Mouse (Mus musculus) heart, postnatal 10 days (tissue): ENCODE data around the gene Olfr213. TPM values are rescaled to one million over a fixed set of nuclear protein-coding genes. Genes with fewer than 3 reads are reported as not detected.
"Not testable (repeated sequence)": the region's sequence is repeated elsewhere in the genome, so short reads cannot be mapped to it uniquely, and the experiment has no call there.

ENCODE experiments used
- DNase-seq, 2 experiments: peaks; one replicate each; pipeline ENCODE4 v3.0.0; 2021
- intact Hi-C: fragments of 180-260 bp; cut with DNase I; formaldehyde crosslinking; loops from one replicate; pipeline ENCODE4 v1.15.1; 2025
- total RNA-seq, 2 experiments: library from RNA; stranded (reverse); gene quantifications; 2 replicates each; pipeline ENCODE4 v1.2.3; 2021

Olfr213 gene
- not detected for total RNA-seq

- intact Hi-C loops = no loop called here
- DNase-seq = no peak
Observed at GRCm38 (mm10) chr6:116538156-116538555, at the start of gene Olfr213. Gene Olfr213, plus strand, starts transcription at chr6:116538456.

DNA sequence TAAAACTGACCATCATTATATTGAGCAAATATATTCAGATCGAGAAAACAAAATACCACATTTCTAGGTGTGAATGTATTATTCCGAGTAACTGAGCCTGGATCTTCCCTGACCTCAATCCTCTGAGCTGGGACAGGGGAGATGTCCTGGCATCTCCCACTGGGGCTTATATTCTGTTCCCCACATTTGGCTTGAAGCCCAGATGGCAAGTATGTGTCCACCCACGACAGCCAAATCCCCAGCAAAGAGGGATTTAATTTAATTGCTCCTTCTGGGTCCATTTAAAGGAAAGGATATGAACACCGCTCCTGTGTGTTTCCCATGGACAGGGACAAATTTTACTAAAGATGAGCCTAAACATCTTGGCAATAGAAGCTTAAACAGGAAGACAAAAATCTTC lies 49.5 kb upstream of the Olfr213 start, which contains the start of gene Olfr211:
Olfr211 (plus strand) TSS at position 301 of the 400 bp plus-strand sequence.
- DNase-seq = no peak
- intact Hi-C loops = no loop called here

DNA sequence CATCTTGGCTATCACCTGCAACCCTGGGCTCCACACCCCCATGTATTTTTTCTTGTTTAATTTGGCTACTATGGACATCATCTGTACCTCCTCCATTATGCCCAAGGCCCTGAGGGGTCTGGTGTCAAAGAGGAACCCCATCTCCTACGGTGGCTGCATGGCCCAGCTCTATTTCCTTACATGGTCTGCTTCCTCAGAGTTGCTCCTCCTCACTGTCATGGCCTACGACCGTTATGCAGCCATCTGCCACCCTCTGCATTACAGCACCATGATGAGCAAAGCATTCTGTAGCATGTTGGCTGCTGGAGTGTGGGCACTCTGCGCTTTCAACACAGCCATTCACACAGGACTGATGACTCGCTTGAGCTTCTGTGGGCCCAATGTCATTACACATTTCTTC lies 44.5 kb upstream of the Olfr213 start:
- DNase-seq = no peak
- intact Hi-C loops = no loop called here

DNA sequence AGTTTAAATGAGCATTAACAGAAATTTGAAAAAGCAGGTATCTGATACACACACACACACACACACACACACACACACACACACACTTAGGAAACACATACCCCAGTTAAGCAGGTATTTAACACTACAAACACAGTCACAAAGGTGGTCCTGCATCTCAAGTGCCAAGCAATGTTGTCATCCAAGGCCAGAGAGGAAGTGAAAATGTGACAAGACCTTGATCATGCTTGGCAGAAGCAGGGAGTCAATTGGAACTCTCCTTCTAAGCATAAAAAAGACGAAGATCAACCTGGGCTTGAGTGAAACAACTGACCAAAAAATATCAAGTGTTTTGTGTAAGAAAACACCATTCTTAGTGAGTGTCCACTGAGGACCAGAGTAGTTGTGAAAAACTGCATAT lies 42.3 kb upstream of the Olfr213 start:
- intact Hi-C loops = no loop called here
- DNase-seq = no peak

DNA sequence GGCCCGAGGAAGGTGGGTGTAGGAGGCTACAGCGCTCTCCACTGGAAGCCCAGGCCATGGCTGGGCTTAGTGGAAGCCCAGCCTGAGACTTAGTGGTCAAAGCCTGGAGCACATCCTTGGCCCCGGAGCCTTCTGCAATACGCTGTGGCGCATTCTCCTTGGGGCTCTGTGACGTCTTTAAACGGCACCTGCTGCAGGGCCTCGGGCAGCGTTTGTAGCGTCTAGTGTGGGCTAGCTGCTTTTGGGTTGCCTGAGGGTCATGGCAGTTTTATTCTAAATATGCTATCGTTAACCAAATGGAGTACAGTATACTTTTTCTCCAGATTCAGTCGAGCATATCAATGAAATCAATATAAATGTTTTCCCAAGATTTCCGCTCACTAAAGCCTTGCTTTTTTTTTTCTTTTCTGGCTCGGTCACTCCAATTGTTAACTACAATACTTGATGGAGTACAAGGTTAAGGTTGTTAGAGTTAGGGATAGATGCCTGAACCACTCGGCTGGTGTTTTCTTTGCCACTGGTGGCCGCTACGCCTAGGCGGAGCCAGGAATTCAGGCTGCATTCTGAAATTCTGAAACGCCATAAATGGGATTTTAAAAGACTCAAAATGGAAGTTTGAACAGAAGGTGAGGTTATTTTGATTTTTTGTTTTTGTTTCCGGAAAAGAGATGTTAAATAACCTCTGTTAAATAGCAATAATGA lies 31.8 kb upstream of the Olfr213 start, which contains the start of gene Olfr212:
Olfr212 (plus strand) TSS at position 215 of the 702 bp plus-strand sequence.
- intact Hi-C loops, DNase-seq: not testable (repeated sequence)

DNA sequence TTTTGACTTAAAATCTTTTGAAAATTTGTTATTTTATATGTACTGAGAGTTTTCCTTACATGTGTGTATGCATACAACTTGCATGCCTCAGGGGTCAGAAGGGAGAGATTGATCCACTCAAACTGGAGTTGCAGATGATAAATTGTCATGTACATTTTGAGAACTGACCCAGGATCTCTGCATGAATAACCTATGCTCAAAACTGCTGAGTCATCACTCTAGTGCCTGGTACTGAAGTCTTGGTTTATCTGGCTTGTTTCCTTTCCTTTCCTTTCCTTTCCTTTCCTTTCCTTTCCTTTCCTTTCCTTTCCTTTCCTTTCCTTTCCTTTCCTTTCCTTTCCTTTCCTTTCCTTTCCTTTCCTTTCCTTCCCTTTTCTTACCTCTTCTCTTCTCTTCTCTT lies 23.4 kb upstream of the Olfr213 start:
- intact Hi-C loops = no loop called here
- no peak for DNase-seq

- intact Hi-C loops = no loop called here
- no peak for DNase-seq
Observed at GRCm38 (mm10) chr6:116542500-116542899, 4.2 kb downstream of the Olfr213 start.

- DNase-seq, intact Hi-C loops: not testable (repeated sequence)
Observed at GRCm38 (mm10) chr6:116550841-116551240, 12.6 kb downstream of the Olfr213 start, which contains the start of gene Gm5580. Gene Gm5580, plus strand, starts transcription at chr6:116551141.

DNA sequence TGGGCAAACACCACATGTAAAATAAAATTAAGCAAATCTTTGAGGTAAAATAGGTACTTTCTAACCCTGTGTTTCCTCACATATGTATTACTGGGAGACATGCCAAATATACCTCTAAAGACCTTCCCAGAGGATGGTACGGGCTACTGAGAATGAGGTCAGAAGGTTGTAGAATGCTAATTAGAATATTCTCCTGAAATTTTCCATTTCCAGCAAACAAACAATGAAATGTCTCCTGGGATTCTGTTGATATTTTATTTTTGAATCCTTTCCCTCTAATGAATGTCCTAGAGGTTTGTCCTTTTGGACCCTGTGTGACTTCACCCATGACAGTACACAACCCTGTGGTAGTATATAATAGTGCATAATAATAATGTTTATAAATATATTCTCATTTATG lies 15.7 kb downstream of the Olfr213 start, which contains the start of gene Olfr214:
Olfr214 (plus strand) TSS at position 301 of the 400 bp plus-strand sequence.
- no peak for DNase-seq
- intact Hi-C loops = no loop called here

GRCm38 (mm10) chr6:116554952-116555351 lies 16.7 kb downstream of the Olfr213 start:
- no peak for DNase-seq
- intact Hi-C loops = no loop called here

GRCm38 (mm10) chr6:116569834-116570233 lies 31.6 kb downstream of the Olfr213 start:
- peak; percentile 52 to 70 for DNase-seq
- intact Hi-C loops = loop anchor here (5.0 kb wide), 2 partner anchors 143 to 153 kb away; no protein-coding TSS in a partner anchor

GRCm38 (mm10) chr6:116584095-116584494 lies 45.8 kb downstream of the Olfr213 start, which contains the start of gene Olfr215:
Gene Olfr215, minus strand, starts transcription at chr6:116584195.
- intact Hi-C loops = no loop called here
- DNase-seq = no peak

Other genes starting within 250 kb of the Olfr213 start
- 10 to 100 TPM; 39.1 to 45.4 TPM for gene March8, start 200.4 kb upstream of the Olfr213 start, total RNA-seq
- 1 to 10 TPM; 4.3 to 4.6 TPM for gene Alox5, start 77.3 kb upstream of the Olfr213 start, total RNA-seq
- gene Olfr211, start 49.4 kb upstream of the Olfr213 start, total RNA-seq = not detected
- gene Olfr212, start 31.9 kb upstream of the Olfr213 start, total RNA-seq = not detected
- gene Gm5580, start 12.7 kb downstream of the Olfr213 start, total RNA-seq = 1 to 10 TPM; 3.1 to 3.2 TPM
- not detected for gene Olfr214, start 15.8 kb downstream of the Olfr213 start, total RNA-seq
- gene Olfr215, start 45.7 kb downstream of the Olfr213 start, total RNA-seq = not detected
- gene Zfp422, start 90.5 kb downstream of the Olfr213 start, total RNA-seq = 10 to 100 TPM; 33.9 to 38.5 TPM
- 10 to 100 TPM; 41.6 to 75.0 TPM for gene Depp1, start 112.2 kb downstream of the Olfr213 start, total RNA-seq
- gene Rassf4, start 135.5 kb downstream of the Olfr213 start, total RNA-seq = 1 to 10 TPM; 5.0 to 6.5 TPM
- under 1 TPM; 0.02 TPM for gene Tmem72, start 178.5 kb downstream of the Olfr213 start, total RNA-seq